Mouse (Mus musculus): ENCODE results near the gene Smpd2. TPM values are rescaled to one million over a fixed set of nuclear protein-coding genes. Genes with fewer than 3 reads are reported as not detected.
"Not testable (repeated sequence)": the region's sequence is repeated elsewhere in the genome, so short reads cannot be mapped to it uniquely, and the experiment has no call there.

The Smpd2 gene
- polyA plus RNA-seq, 1 experiment from 2014 or later: 51.4 TPM

DNA sequence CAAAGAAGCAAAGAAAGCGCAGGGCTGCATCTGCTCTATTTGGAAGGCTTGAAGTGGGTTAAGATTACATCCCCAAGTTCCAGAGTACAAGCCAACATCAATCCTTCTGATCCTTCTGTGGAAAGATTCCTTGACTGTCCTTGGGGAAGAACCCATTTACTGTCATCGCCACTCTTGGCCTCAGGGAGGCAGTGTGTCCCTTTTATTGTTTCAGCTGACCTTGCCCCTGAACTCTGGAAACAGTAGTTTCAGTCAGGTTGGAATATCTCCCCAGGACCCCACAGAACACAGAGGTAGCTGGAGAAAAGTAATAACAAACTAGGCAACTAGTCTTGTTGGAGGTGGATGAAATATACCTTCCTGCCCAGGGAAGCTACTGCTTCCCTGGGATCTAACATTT is 19.0 kb upstream of the Smpd2 start:
- DNase-seq (ENCODE audit: low spot score): peak; percentile 43

DNA sequence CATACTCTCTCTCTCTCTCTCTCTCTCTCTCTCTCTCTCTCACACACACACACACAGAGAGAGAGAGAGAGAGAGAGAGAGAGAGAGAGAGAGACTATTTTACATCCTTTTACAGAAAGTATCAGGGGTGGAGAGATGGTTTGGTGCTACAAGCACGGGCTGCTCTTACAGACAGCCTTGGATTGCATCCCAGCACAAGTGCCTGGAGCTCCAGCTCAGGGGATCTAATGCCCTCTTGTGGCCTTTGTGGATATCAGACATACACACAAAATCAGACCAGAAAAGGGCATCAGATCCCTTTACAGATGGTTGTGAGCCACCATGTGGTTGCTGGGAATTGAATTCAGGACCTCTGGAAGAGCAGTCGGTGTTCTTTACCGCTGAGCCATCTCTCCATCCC is 15.3 kb upstream of the Smpd2 start:
- not testable (repeated sequence) for ATAC-seq (replicated peaks; ENCODE audit: insufficient number of reproducible peaks, low FRiP score, low TSS enrichment, low read depth); H3K27ac ChIP-seq (replicated peaks; ENCODE audit: low read depth, low read length); H3K27me3 ChIP-seq (ENCODE audit: control insufficient read depth, insufficient read depth, low read length); H3K36me3 ChIP-seq (replicated peaks; ENCODE audit: control insufficient read depth, insufficient read depth, low read depth, low read length); H3K4me3 ChIP-seq (ENCODE audit: low read depth, low read length); H3K9me3 ChIP-seq (replicated peaks; ENCODE audit: control insufficient read depth, low read length); H3K4me1 ChIP-seq (ENCODE audit: control insufficient read depth, insufficient read depth, low read length); H3K4me2 ChIP-seq (ENCODE audit: low read depth, low read length); H3K9ac ChIP-seq (replicated peaks; ENCODE audit: low read length)
- DNase-seq (ENCODE audit: low spot score): peak; percentile 88
- 3% methylated on average over 3 of the region's 3 CpGs for WGBS

More for the DNA sequence above, 19.0 kb upstream of the Smpd2 start:
- H3K4me1 ChIP-seq (ENCODE audit: control insufficient read depth, insufficient read depth, low read length): no peaks in the 10 kb centered on the region
- no peak overlapping the region for H3K4me3 ChIP-seq (ENCODE audit: low read depth, low read length)
- 33% methylated on average over 2 of the region's 2 CpGs for WGBS
- no peaks in the 10 kb centered on the region for H3K36me3 ChIP-seq (replicated peaks; ENCODE audit: control insufficient read depth, insufficient read depth, low read depth, low read length)
- no peaks in the 10 kb centered on the region for H3K27me3 ChIP-seq (ENCODE audit: control insufficient read depth, insufficient read depth, low read length)
- ATAC-seq (replicated peaks; ENCODE audit: insufficient number of reproducible peaks, low FRiP score, low TSS enrichment, low read depth): no peak
- no peak overlapping the region for H3K4me2 ChIP-seq (ENCODE audit: low read depth, low read length)
- H3K9me3 ChIP-seq (replicated peaks; ENCODE audit: control insufficient read depth, low read length): no peaks in the 10 kb centered on the region
- no peak overlapping the region for H3K27ac ChIP-seq (replicated peaks; ENCODE audit: low read depth, low read length)
- no peak overlapping the region for H3K9ac ChIP-seq (replicated peaks; ENCODE audit: low read length)

DNA sequence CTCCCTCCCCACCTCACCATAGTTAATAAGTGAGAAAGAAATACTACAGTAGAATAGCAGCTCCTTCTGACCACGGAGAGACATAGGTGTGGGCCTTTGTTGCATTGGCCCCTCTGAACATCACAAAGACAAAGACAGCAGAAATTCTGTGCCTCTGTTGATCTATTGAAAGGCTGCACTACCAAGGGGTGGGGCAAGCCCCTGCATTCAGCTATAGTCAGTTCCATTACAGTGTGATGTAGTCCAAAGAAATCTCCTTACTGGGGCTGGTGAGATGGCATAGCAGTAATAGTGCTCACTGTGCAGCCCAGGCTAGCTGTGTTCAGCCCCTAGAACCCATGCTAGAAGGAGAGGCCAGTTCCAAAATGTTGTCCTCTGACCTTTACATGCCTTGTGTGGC is 14.8 kb upstream of the Smpd2 start:
- H3K27ac ChIP-seq (replicated peaks; ENCODE audit: low read depth, low read length): no peak overlapping the region
- no peak overlapping the region for H3K4me2 ChIP-seq (ENCODE audit: low read depth, low read length)
- ATAC-seq (replicated peaks; ENCODE audit: insufficient number of reproducible peaks, low FRiP score, low TSS enrichment, low read depth): no peak
- no peaks in the 10 kb centered on the region for H3K36me3 ChIP-seq (replicated peaks; ENCODE audit: control insufficient read depth, insufficient read depth, low read depth, low read length)
- H3K9ac ChIP-seq (replicated peaks; ENCODE audit: low read length): no peak overlapping the region
- no peaks in the 10 kb centered on the region for H3K9me3 ChIP-seq (replicated peaks; ENCODE audit: control insufficient read depth, low read length)
- no peak for DNase-seq (ENCODE audit: low spot score)
- 100% methylated on average over 1 of the region's 1 CpGs for WGBS
- H3K27me3 ChIP-seq (ENCODE audit: control insufficient read depth, insufficient read depth, low read length): no peaks in the 10 kb centered on the region
- H3K4me1 ChIP-seq (ENCODE audit: control insufficient read depth, insufficient read depth, low read length): no peaks in the 10 kb centered on the region
- H3K4me3 ChIP-seq (ENCODE audit: low read depth, low read length): no peak overlapping the region

DNA sequence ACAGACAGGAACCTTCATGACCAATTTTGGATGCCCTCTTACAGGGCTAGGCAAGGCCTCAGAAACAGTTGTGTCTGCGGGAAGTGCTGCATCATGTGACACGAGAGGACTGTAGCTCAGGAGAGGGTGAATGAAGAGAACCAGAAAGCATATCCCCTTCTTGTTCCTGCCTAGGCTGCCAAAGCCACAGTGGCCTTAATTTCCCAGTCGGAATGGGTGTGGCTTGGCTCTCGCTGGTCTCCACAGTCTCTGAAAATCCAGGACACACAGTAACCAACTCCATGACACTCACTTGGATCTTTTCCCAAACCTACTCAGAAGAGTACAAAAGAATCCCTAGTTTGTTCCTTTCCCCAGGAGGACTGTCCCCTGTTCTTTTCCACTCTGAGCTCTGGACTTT is 10.8 kb upstream of the Smpd2 start:
- 72% methylated on average over 4 of the region's 4 CpGs for WGBS
- Histone ChIP-seq H3K36me3 (replicated peaks; ENCODE audit: control insufficient read depth, insufficient read depth, low read depth, low read length) (no peaks in the 10 kb centered on the region), H3K4me1 (ENCODE audit: control insufficient read depth, insufficient read depth, low read length) (no peaks in the 10 kb centered on the region), H3K27me3 (ENCODE audit: control insufficient read depth, insufficient read depth, low read length) (no peaks in the 10 kb centered on the region), H3K4me3 (ENCODE audit: low read depth, low read length) (no peak overlapping the region), H3K4me2 (ENCODE audit: low read depth, low read length) (no peak overlapping the region), H3K9me3 (replicated peaks; ENCODE audit: control insufficient read depth, low read length) (no peaks in the 10 kb centered on the region), H3K9ac (replicated peaks; ENCODE audit: low read length) (no peak overlapping the region), H3K27ac (replicated peaks; ENCODE audit: low read depth, low read length) (no peak overlapping the region)
- DNase-seq (ENCODE audit: low spot score): no peak
- ATAC-seq (replicated peaks; ENCODE audit: insufficient number of reproducible peaks, low FRiP score, low TSS enrichment, low read depth): no peak

DNA sequence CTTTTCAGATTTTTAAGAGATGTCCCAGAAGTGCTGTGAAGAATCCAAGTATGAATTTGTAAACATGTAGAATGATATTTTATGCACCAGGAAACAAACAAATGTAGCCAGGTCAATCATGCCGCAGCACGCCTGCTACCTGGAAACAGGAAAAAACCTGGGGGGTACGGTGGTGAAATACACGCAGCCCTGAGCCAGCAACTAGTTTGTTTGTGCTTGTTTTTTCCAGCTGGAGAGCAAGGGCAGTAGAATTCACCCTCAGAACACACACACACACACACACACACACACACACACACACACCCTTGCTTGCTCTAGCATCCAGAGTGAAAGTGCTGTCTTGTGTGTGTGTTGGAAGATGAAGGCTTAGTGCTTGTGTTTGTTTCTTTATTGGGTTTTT is 942 bp upstream of the Smpd2 start:
- DNase-seq (ENCODE audit: low spot score): no peak
- Histone ChIP-seq H3K9me3 (replicated peaks; ENCODE audit: control insufficient read depth, low read length) (no peaks in the 10 kb centered on the region), H3K4me3 (ENCODE audit: low read depth, low read length) (no peak overlapping the region), H3K27ac (replicated peaks; ENCODE audit: low read depth, low read length) (no peak overlapping the region), H3K27me3 (ENCODE audit: control insufficient read depth, insufficient read depth, low read length) (no peaks in the 10 kb centered on the region), H3K4me1 (ENCODE audit: control insufficient read depth, insufficient read depth, low read length) (no peaks in the 10 kb centered on the region; the same call in 1 of the 2 replicates), H3K9ac (replicated peaks; ENCODE audit: low read length) (no peak overlapping the region), H3K36me3 (replicated peaks; ENCODE audit: control insufficient read depth, insufficient read depth, low read depth, low read length) (peaks cover 5% of the 10 kb centered on the region), H3K4me2 (ENCODE audit: low read depth, low read length) (no peak overlapping the region; the same call in 1 of the 2 replicates)
- ATAC-seq (replicated peaks; ENCODE audit: insufficient number of reproducible peaks, low FRiP score, low TSS enrichment, low read depth): no peak
- WGBS: 45% methylated on average over 4 of the region's 4 CpGs

DNA sequence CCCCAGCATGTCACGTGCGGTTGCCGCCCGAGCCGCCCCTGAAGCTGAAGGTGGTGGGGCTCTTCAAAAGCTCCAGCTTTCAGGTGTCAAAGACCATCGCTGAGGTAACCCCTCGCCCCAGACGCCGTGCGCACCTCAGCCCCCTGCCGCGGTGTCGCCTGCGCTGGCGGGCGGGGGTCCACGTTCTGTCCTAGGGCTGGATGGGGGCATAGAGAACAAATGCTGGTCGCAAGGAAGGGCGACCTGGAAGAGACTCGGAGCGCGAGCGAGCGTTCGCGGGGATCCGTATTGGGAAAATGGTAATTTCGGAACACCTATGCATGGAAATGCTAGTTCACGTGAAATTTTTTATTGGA is 327 bp upstream of the Smpd2 start:
- Histone ChIP-seq H3K9me3 (replicated peaks; ENCODE audit: control insufficient read depth, low read length) (no peaks in the 10 kb centered on the region), H3K9ac (replicated peaks; ENCODE audit: low read length) (peak overlapping the region; percentile 79)
- WGBS: under 1% methylated on average over 29 of the region's 29 CpGs

DNA sequence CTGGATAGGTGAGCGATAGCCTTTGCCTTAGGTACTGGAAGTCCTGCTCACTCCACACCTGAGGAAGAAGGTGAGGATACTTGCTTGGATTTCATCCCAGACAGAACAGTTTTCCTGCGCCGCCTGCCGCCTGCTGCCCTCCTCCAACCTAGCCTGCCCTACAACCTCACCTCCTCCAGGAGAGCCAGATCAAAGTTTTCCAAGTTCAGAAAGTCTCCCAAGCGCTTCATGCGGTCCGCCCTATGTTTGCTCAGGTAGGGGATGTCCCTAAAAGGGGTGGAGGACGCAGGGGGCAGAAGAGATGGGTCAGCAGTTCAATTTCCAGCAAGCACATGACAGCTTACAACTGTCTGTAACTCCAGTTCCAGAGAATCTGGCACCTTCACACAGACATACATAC is 875 bp downstream of the Smpd2 start:
- no peaks in the 10 kb centered on the region for H3K27me3 ChIP-seq (ENCODE audit: control insufficient read depth, insufficient read depth, low read length)
- ATAC-seq (replicated peaks; ENCODE audit: insufficient number of reproducible peaks, low FRiP score, low TSS enrichment, low read depth) (no peak), DNase-seq (ENCODE audit: low spot score) (no peak)
- peak overlapping the region; percentile 98 for H3K4me2 ChIP-seq (ENCODE audit: low read depth, low read length)
- H3K27ac ChIP-seq (replicated peaks; ENCODE audit: low read depth, low read length): no peak overlapping the region
- 25% methylated on average over 8 of the region's 8 CpGs for WGBS
- H3K4me1 ChIP-seq (ENCODE audit: control insufficient read depth, insufficient read depth, low read length): no peaks in the 10 kb centered on the region; the same call in 1 of the 2 replicates
- no peaks in the 10 kb centered on the region for H3K9me3 ChIP-seq (replicated peaks; ENCODE audit: control insufficient read depth, low read length)
- peaks cover 5% of the 10 kb centered on the region for H3K36me3 ChIP-seq (replicated peaks; ENCODE audit: control insufficient read depth, insufficient read depth, low read depth, low read length)
- peak overlapping the region; percentile 66 for H3K4me3 ChIP-seq (ENCODE audit: low read depth, low read length)
- H3K9ac ChIP-seq (replicated peaks; ENCODE audit: low read length): peak overlapping the region; percentile 79

More for the DNA sequence above, 327 bp upstream of the Smpd2 start:
- Histone ChIP-seq H3K4me3 (ENCODE audit: low read depth, low read length) (peak overlapping the region; percentile 66), H3K36me3 (replicated peaks; ENCODE audit: control insufficient read depth, insufficient read depth, low read depth, low read length) (peaks cover 5% of the 10 kb centered on the region), H3K4me1 (ENCODE audit: control insufficient read depth, insufficient read depth, low read length) (no peaks in the 10 kb centered on the region; the same call in 1 of the 2 replicates), H3K27me3 (ENCODE audit: control insufficient read depth, insufficient read depth, low read length) (no peaks in the 10 kb centered on the region), H3K27ac (replicated peaks; ENCODE audit: low read depth, low read length) (no peak overlapping the region), H3K4me2 (ENCODE audit: low read depth, low read length) (peak overlapping the region; percentile 98)
- peak; percentile 63; the same call in 1 of the 2 replicates for ATAC-seq (replicated peaks; ENCODE audit: insufficient number of reproducible peaks, low FRiP score, low TSS enrichment, low read depth)
- peak; percentile 3 for DNase-seq (ENCODE audit: low spot score)

DNA sequence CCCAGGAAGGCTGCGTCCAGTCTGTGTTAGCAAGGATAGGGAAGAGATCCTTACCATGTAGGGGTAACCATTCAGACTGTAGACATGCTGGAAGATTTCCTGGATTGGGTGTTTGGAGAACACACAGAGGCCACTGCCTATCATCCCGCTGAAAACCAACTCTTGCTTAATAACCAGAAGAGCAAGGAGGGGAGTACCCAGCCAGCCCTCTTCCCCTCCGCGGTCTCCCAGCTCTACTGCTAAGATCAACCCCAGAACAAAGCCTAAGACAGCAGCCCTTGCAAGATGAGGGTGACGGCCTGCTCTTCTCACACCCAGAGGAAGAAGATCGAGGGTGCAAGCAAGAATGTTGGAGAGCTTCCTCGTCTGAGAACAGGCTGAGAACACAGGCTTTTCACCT is 1.3 kb downstream of the Smpd2 start:
- Histone ChIP-seq H3K27me3 (ENCODE audit: control insufficient read depth, insufficient read depth, low read length) (no peaks in the 10 kb centered on the region), H3K9me3 (replicated peaks; ENCODE audit: control insufficient read depth, low read length) (no peaks in the 10 kb centered on the region), H3K4me2 (ENCODE audit: low read depth, low read length) (peak overlapping the region; percentile 98), H3K9ac (replicated peaks; ENCODE audit: low read length) (peak overlapping the region; percentile 79), H3K36me3 (replicated peaks; ENCODE audit: control insufficient read depth, insufficient read depth, low read depth, low read length) (peaks cover 5% of the 10 kb centered on the region), H3K27ac (replicated peaks; ENCODE audit: low read depth, low read length) (no peak overlapping the region), H3K4me3 (ENCODE audit: low read depth, low read length) (peak overlapping the region; percentile 66), H3K4me1 (ENCODE audit: control insufficient read depth, insufficient read depth, low read length) (no peaks in the 10 kb centered on the region; the same call in 1 of the 2 replicates)
- WGBS: 61% methylated on average over 7 of the region's 7 CpGs
- DNase-seq (ENCODE audit: low spot score): no peak
- ATAC-seq (replicated peaks; ENCODE audit: insufficient number of reproducible peaks, low FRiP score, low TSS enrichment, low read depth): no peak

All from embryonic facial prominence, embryonic 11.5 days (tissue).